Mouse (Mus musculus): Measurements from ENCODE around the gene Slc35a1. TPM values are rescaled to one million over a fixed set of nuclear protein-coding genes. Genes with fewer than 3 reads are reported as not detected.
"Not testable (repeated sequence)": the region's sequence is repeated elsewhere in the genome, so short reads cannot be mapped to it uniquely, and the experiment has no call there.

Gene Slc35a1
- 20.4 and 23.0 TPM in 2 replicates for polyA plus RNA-seq (2011; ENCODE audit: insufficient read depth, insufficient read length, low read depth, missing spikeins)

DNA sequence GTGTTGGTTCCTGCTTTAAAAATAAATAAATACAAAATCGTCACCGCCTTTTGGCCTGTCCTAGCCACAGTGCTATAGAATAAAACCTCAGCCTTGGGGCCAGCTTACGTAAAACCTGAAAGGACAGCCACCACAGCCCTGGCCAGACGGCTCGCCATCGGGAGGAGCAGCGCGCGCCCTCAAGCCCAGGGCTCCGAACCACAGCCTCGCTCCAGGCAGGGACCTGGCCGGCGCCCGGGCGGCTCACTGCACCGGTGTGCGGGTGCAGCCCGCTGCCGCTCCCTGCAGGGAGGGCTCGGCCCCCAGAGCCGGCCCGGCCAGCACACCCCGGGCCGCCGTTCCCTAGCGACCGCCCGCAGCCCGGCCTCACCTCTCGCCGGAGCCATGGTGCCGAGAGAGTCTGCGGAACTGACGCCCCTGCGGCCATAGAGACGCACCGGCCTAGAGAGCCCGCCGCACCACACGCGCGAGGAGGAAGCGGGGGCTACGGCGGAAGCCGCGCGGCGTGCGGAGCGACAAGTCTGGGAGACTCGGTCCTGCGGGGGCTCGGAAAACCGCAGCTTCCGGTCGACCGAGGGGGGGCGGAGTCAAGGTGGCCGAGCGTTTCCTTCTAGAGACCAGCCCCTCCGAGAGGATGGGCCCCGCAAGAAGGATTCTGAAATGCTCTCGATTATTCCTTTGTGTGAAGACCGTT is at the start of gene Slc35a1:
Slc35a1 (minus strand) TSS at position 565 of the 694 bp plus-strand sequence.
- H3K4me3 ChIP-seq (ENCODE audit: low read depth, low read length) = peak within 1 kb of the TSS; percentile 52
- H3K27ac ChIP-seq (ENCODE audit: insufficient read depth, low read length) = 0 out of 2 replicates have a peak within 1 kb of the TSS, but pooled peaks have one; percentile 10
- peaks cover 1% of the 10 kb centered on the region; the same call in 1 of the 2 replicates for H3K36me3 ChIP-seq (ENCODE audit: control insufficient read depth, insufficient read depth, low read length, poor library complexity, severe bottlenecking)
- no peaks in the 10 kb centered on the region for H3K4me1 ChIP-seq (ENCODE audit: control insufficient read depth, insufficient read depth, low read length)
- H3K9ac ChIP-seq (ENCODE audit: low read depth, poor library complexity, severe bottlenecking) = peak within 1 kb of the TSS; percentile 96
- no peaks in the 10 kb centered on the region for H3K27me3 ChIP-seq (ENCODE audit: control insufficient read depth, insufficient read depth, low read length, poor library complexity, severe bottlenecking)
- H3K9me3 ChIP-seq (replicated peaks; ENCODE audit: control insufficient read depth, insufficient read depth, low read length, poor library complexity, severe bottlenecking) = no peaks in the 10 kb centered on the region
- TF ChIP-seq CTCF (IDR thresholded peaks at IDR 0.05; ENCODE audit: low read depth, low read length) = no peak
- no peak for TF ChIP-seq EP300 (IDR thresholded peaks at IDR 0.05; ENCODE audit: insufficient read depth, low read depth, low read length)
- TF ChIP-seq POLR2A (IDR thresholded peaks at IDR 0.05; ENCODE audit: insufficient read depth, low read length) = no peak

DNA sequence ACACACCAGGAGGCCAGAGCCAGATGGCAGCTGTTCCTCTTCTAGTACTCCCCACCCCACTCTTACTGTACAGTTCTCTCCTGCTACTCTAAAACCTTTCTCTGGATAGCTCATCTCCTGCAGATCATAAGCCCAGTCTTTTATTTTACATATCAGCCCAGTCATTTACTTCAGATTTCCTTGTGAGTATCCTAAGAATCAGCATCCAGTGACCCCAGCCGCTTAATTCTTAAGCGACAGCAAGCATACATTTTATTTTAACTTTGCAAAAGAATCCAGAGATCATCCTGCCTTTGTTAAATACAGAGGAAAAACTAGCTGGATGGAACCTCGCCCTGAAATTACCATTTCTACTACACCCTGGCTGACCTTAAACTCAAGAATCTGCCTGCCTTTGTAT is 47.2 kb upstream of the Slc35a1 start:
- no peak overlapping the region for H3K9ac ChIP-seq (ENCODE audit: low read depth, poor library complexity, severe bottlenecking)
- 0 out of 2 replicates have a peak, but pooled peaks cover 4% of the 10 kb centered on the region for H3K9me3 ChIP-seq (replicated peaks; ENCODE audit: control insufficient read depth, insufficient read depth, low read length, poor library complexity, severe bottlenecking)
- H3K36me3 ChIP-seq (ENCODE audit: control insufficient read depth, insufficient read depth, low read length, poor library complexity, severe bottlenecking) = no peaks in the 10 kb centered on the region
- TF ChIP-seq EP300 (IDR thresholded peaks at IDR 0.05; ENCODE audit: insufficient read depth, low read depth, low read length) = no peak
- TF ChIP-seq POLR2A (IDR thresholded peaks at IDR 0.05; ENCODE audit: insufficient read depth, low read length) = no peak
- no peaks in the 10 kb centered on the region for H3K27me3 ChIP-seq (ENCODE audit: control insufficient read depth, insufficient read depth, low read length, poor library complexity, severe bottlenecking)
- H3K27ac ChIP-seq (ENCODE audit: insufficient read depth, low read length) = no peak overlapping the region
- H3K4me1 ChIP-seq (ENCODE audit: control insufficient read depth, insufficient read depth, low read length) = no peaks in the 10 kb centered on the region
- no peak overlapping the region for H3K4me3 ChIP-seq (ENCODE audit: low read depth, low read length)

GRCm38 (mm10) chr4:34733415-34733814 is 46.2 kb upstream of the Slc35a1 start:
- H3K4me3 ChIP-seq (ENCODE audit: low read depth, low read length); H3K27me3 ChIP-seq (ENCODE audit: control insufficient read depth, insufficient read depth, low read length, poor library complexity, severe bottlenecking); H3K27ac ChIP-seq (ENCODE audit: insufficient read depth, low read length); H3K36me3 ChIP-seq (ENCODE audit: control insufficient read depth, insufficient read depth, low read length, poor library complexity, severe bottlenecking); H3K9me3 ChIP-seq (replicated peaks; ENCODE audit: control insufficient read depth, insufficient read depth, low read length, poor library complexity, severe bottlenecking); H3K9ac ChIP-seq (ENCODE audit: low read depth, poor library complexity, severe bottlenecking); H3K4me1 ChIP-seq (ENCODE audit: control insufficient read depth, insufficient read depth, low read length): not testable (repeated sequence)

- Histone ChIP-seq H3K9ac (ENCODE audit: low read depth, poor library complexity, severe bottlenecking) (no peak within 1 kb of the TSS), H3K27ac (ENCODE audit: insufficient read depth, low read length) (no peak within 1 kb of the TSS), H3K4me1 (ENCODE audit: control insufficient read depth, insufficient read depth, low read length) (no peaks in the 10 kb centered on the region), H3K4me3 (ENCODE audit: low read depth, low read length) (peak within 1 kb of the TSS; percentile 80), H3K9me3 (replicated peaks; ENCODE audit: control insufficient read depth, insufficient read depth, low read length, poor library complexity, severe bottlenecking) (no peaks in the 10 kb centered on the region), H3K27me3 (ENCODE audit: control insufficient read depth, insufficient read depth, low read length, poor library complexity, severe bottlenecking) (no peaks in the 10 kb centered on the region), H3K36me3 (ENCODE audit: control insufficient read depth, insufficient read depth, low read length, poor library complexity, severe bottlenecking) (no peaks in the 10 kb centered on the region)
- TF ChIP-seq CTCF (IDR thresholded peaks at IDR 0.05; ENCODE audit: low read depth, low read length) = no peak
- no peak for TF ChIP-seq EP300 (IDR thresholded peaks at IDR 0.05; ENCODE audit: insufficient read depth, low read depth, low read length)
- TF ChIP-seq POLR2A (IDR thresholded peaks at IDR 0.05; ENCODE audit: insufficient read depth, low read length) = no peak
These were observed 42.7 kb upstream of the Slc35a1 start, which contains the start of gene Cfap206 for GRCm38 (mm10) chr4:34729851-34730341. Cfap206 (minus strand) TSS chr4:34730206.

DNA sequence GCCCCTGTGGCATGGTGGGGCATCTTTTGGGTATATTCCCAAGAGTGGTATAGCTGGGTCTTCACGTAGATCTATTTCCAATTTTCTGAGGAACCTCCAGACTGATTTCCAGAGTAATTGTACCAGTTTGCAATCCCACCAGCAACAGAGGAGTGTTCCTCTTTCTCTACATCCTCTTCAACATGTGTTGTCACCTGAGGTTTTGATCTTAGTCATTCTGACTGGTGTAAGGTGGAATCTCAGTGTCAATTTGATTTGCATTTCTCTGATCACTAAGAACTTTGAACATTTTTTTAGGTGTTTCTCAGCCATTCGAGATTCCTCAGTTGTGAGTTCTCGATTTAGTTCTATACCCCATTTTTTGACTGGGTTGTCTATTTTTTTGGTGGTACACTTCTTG is 38.5 kb upstream of the Slc35a1 start:
- not testable (repeated sequence) for H3K27me3 ChIP-seq (ENCODE audit: control insufficient read depth, insufficient read depth, low read length, poor library complexity, severe bottlenecking); H3K4me3 ChIP-seq (ENCODE audit: low read depth, low read length); H3K4me1 ChIP-seq (ENCODE audit: control insufficient read depth, insufficient read depth, low read length); H3K27ac ChIP-seq (ENCODE audit: insufficient read depth, low read length); H3K36me3 ChIP-seq (ENCODE audit: control insufficient read depth, insufficient read depth, low read length, poor library complexity, severe bottlenecking); H3K9me3 ChIP-seq (replicated peaks; ENCODE audit: control insufficient read depth, insufficient read depth, low read length, poor library complexity, severe bottlenecking); H3K9ac ChIP-seq (ENCODE audit: low read depth, poor library complexity, severe bottlenecking)

- H3K9me3 ChIP-seq (replicated peaks; ENCODE audit: control insufficient read depth, insufficient read depth, low read length, poor library complexity, severe bottlenecking) = peaks cover 8% of the 10 kb centered on the region
- no peaks in the 10 kb centered on the region for H3K4me1 ChIP-seq (ENCODE audit: control insufficient read depth, insufficient read depth, low read length)
- H3K4me3 ChIP-seq (ENCODE audit: low read depth, low read length) = no peak overlapping the region
- H3K36me3 ChIP-seq (ENCODE audit: control insufficient read depth, insufficient read depth, low read length, poor library complexity, severe bottlenecking) = no peaks in the 10 kb centered on the region
- no peak overlapping the region for H3K9ac ChIP-seq (ENCODE audit: low read depth, poor library complexity, severe bottlenecking)
- no peaks in the 10 kb centered on the region for H3K27me3 ChIP-seq (ENCODE audit: control insufficient read depth, insufficient read depth, low read length, poor library complexity, severe bottlenecking)
- no peak for TF ChIP-seq CTCF (IDR thresholded peaks at IDR 0.05; ENCODE audit: low read depth, low read length)
- TF ChIP-seq POLR2A (IDR thresholded peaks at IDR 0.05; ENCODE audit: insufficient read depth, low read length) = no peak
- no peak for TF ChIP-seq EP300 (IDR thresholded peaks at IDR 0.05; ENCODE audit: insufficient read depth, low read depth, low read length)
- no peak overlapping the region for H3K27ac ChIP-seq (ENCODE audit: insufficient read depth, low read length)
These were observed 37.1 kb upstream of the Slc35a1 start for GRCm38 (mm10) chr4:34724306-34724705.

Data from ES-Bruce4 (cell line).